Mouse (Mus musculus) splenic B cell, adult 2 months (primary cell): ENCODE data around the gene H2-Eb2.
A peak's percentile ranks its signal among the peaks of the same experiment; 100 is the strongest.
"Not testable (repeated sequence)": the region's sequence is repeated elsewhere in the genome, so short reads cannot be mapped to it uniquely, and the experiment has no call there.

ENCODE experiments used
- DNase-seq: peaks from one replicate; pipeline ENCODE4 v3.0.0-alpha.2; 2011; ENCODE audit warnings: low read depth, low spot score
- H3K27me3 ChIP-seq: 2 replicates; pipeline ENCODE4 v1.6.1; 2012; ENCODE audit warnings: mild to moderate bottlenecking, low read length, moderate library complexity, mixed read lengths; ENCODE audit not compliant: control insufficient read depth, poor library complexity, insufficient read depth, severe bottlenecking
- H3K36me3 ChIP-seq: 2 replicates; pipeline ENCODE4 v1.6.1; 2012; ENCODE audit warnings: mild to moderate bottlenecking, low read length, moderate library complexity, mixed read lengths; ENCODE audit not compliant: control insufficient read depth, poor library complexity, insufficient read depth, severe bottlenecking

The H2-Eb2 gene

DNA sequence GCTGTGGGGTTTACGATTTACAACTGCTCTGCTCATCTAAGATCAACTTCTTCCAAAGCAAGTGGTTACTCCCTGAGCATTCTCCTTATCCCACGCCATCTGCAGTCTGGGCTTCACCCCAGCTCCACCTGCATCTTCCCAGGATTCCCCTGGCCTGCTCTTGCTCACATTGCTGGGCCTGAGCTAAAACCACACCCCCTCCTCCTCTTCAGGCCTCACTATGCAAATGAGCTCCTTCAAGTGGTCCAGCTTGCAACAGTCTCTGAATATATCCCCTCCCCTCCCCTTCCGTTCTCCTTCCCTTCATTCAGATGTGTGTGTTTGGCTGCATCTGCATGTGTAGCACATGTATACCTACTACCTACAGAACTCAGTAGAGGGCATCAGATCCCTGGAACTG is 26.1 kb upstream of the H2-Eb2 start:
- peak; percentile 93 for DNase-seq
- Histone ChIP-seq H3K36me3 (no peaks in the 10 kb centered on the region), H3K27me3 (no peaks in the 10 kb centered on the region)

GRCm38 (mm10) chr17:34300071-34300470 is 25.4 kb upstream of the H2-Eb2 start:
- Histone ChIP-seq H3K27me3 (no peaks in the 10 kb centered on the region), H3K36me3 (no peaks in the 10 kb centered on the region)
- peak; percentile 47 for DNase-seq

DNA sequence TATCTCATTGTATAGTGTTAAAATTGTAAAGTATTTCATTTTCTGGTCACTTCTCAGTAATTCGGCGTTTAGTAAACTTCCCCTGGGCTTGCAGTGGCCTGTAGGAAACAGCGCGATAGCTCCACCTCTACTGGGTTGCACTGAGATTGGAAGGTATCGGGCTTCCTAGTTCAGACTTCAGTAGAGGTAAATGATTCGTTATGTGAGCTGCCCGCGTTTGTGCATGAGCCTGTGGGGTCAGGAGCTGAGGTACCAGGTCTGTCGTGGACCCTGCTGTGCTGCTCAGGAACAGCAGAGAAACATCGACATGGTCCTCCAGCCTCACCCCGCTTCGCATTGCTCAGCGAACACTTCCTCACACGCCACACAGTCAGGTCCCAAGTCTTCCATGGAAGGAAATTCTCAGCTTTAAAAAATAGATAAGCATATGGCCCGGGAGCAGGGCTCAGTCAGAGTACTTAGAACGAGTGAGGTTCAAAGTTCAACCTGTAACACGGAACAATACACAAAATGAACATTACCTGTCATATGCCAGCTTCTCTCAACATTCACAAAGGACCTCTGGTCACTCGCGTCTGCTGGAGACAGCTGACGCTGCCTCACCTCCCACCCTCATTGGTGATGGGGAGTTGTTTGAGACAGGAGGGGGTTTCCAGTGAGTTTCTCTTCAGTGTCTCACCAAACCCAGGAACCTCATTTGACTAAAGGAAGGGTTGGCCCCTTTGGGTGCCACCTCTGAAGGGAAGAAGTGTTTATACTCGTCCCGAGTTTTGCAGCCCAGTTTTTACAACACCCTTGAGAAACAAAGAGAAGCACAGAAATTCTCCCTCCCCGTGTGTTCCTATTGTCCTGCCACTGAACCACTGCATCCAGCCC is 24.5 kb upstream of the H2-Eb2 start:
- DNase-seq, result peak; percentile 98
- H3K27me3 ChIP-seq, result no peaks in the 10 kb centered on the region
- H3K36me3 ChIP-seq, result no peaks in the 10 kb centered on the region

DNA sequence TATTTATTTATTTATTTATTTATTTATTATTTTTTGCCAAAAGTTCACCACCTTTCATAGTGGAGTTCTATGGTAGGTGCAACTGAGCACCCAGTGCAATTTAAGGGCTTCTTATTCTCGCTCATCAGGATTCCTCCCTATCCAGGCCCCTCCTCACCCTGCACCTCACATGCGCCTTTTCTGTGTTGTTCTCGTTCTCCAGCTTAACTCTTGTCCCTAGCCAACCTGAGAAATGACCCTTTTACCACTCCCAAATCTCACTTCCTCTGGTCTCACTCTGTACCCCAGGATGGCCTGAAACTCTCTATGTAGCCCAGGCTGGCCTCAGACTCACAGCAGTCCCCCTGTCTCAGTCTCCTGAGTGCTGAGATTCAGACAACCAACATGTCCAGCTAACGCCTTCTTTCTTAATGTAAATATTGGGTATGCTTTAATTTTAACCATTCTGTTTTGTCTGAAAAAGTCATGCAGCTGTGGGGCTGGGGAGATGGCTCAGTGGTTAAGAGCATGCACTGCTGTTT is 23.7 kb upstream of the H2-Eb2 start:
- H3K36me3 ChIP-seq, result peaks cover 3% of the 10 kb centered on the region
- H3K27me3 ChIP-seq, result no peaks in the 10 kb centered on the region
- DNase-seq, result peak; percentile 61

DNA sequence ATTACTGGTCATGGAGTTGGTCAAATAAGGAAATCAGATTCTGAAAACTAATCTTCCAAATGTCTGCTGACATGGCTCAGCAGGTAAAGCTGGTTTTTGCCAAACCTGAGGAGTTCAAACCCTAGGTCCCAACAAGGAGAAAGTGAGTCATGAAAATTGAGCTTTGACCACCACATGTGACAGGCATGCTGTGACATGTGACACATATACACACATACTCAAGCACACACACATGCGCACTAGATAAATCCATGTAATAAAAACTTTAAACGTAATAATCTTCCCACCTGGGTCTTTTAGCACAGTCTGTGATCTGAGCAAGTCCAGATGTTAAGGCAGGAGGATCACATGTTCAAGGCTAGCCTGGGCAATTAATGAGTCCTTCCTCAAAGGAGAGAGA is 21.7 kb upstream of the H2-Eb2 start:
- DNase-seq, result peak; percentile 62
- Histone ChIP-seq H3K36me3 (peaks cover 19% of the 10 kb centered on the region), H3K27me3 (no peaks in the 10 kb centered on the region)

DNA sequence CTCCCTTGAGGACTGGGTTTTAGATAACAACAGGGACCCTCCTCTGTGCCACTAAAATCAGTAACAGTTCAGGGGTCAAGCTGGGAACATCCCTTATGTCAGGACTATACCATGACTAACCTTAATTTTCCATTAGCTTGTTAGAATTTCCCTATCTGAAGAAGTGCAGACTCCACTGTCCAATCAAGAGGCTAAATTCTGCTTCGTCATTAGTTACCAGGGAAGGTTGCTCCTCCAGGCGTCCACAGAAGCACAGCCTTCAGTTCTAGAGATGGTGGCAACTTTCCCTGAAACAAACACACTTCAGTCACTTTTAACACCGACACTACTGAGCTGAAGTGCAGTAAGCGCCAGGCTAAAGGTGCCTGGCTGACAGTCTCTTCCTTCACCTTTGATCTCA is 20.7 kb upstream of the H2-Eb2 start:
- Histone ChIP-seq H3K36me3 (peaks cover 27% of the 10 kb centered on the region), H3K27me3 (no peaks in the 10 kb centered on the region)
- DNase-seq, result peak; percentile 100

DNA sequence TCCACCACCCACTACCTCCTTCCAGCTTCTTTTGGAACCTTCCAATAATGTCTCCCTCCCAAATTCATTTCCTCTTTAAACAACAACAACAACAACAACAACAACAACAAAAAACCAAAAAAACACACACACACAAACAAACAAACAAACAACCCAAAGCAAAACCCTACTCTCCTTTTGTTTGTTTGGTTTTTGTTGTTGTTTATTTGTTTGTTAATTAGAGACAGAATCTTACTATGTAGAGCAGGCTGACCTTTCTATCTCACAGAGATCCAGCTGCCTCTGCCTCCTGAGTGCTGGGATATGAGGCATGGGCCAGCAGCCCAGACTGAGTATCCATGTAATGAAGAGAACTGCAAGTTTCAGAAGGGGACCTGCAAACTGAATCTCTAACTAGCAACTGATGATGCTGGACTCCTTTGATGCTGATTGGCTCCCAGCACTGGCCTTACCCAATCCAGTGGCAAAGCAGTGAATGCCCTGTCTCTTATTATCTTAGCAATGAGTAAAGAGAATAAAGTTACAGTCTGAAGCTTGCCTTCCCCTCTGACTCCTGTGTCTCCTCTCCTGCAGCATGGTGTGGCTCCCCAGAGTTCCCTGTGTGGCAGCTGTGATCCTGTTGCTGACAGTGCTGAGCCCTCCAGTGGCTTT is 20.0 kb upstream of the H2-Eb2 start, which contains the start of gene H2-Eb1:
Gene H2-Eb1, plus strand, starts transcription at position 488 of the 651 bp plus-strand sequence.
- DNase-seq, result peak; percentile 99
- H3K27me3 ChIP-seq, result no peaks in the 10 kb centered on the region
- peaks cover 31% of the 10 kb centered on the region for H3K36me3 ChIP-seq

DNA sequence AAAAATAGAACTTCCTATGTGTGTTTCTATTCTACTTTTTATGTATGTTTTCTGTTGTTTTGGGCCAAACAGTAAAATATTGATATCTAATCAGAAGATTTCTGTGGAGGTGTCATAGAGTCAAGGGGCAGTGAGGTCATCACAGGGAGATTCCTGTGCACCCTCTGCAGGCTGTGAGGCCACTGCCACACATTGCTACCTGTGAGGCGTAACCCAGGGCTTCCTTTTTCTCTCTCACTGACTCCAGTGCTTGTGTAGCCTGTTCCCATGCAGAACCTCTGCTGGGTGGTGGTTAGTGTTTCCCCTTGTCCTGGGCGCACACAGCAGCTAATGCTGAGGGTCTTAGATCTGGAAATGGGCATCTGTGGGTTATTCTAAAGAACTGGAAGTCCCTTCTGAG is 19.1 kb upstream of the H2-Eb2 start:
- Histone ChIP-seq H3K27me3 (no peaks in the 10 kb centered on the region), H3K36me3 (peaks cover 34% of the 10 kb centered on the region)
- peak; percentile 88 for DNase-seq

- H3K27me3 ChIP-seq, result no peaks in the 10 kb centered on the region
- peaks cover 38% of the 10 kb centered on the region for H3K36me3 ChIP-seq
- DNase-seq, result peak; percentile 69
These were observed 18.2 kb upstream of the H2-Eb2 start for GRCm38 (mm10) chr17:34307216-34307615.

GRCm38 (mm10) chr17:34308161-34308560 is 17.3 kb upstream of the H2-Eb2 start:
- Histone ChIP-seq H3K36me3 (peaks cover 47% of the 10 kb centered on the region), H3K27me3 (no peaks in the 10 kb centered on the region)
- peak; percentile 58 for DNase-seq

- Histone ChIP-seq H3K27me3 (no peaks in the 10 kb centered on the region), H3K36me3 (peaks cover 54% of the 10 kb centered on the region)
- DNase-seq, result peak; percentile 54
These were observed 16.2 kb upstream of the H2-Eb2 start for GRCm38 (mm10) chr17:34309225-34309624.

GRCm38 (mm10) chr17:34309683-34310385 is 15.6 kb upstream of the H2-Eb2 start:
- peak; percentile 68 for DNase-seq
- no peaks in the 10 kb centered on the region for H3K27me3 ChIP-seq
- peaks cover 58% of the 10 kb centered on the region for H3K36me3 ChIP-seq

DNA sequence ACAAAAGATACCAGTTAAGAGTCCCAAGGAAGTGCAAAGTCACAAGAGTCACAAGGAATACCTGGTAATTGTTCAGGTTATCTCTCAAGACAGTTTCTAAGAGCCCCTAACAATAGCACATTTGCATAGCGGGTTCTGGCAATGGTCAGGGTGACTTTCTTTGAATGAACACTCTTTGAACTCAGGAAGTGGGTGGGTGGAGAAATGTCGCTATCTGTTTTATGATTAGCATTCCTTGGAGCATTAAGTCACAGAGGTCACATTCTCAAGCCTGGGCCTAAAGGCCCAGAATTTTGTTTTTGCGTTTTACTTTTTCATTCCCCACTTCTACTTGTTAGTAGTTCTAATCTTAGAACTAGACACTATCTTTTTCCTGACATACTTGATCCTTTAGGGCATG is 14.9 kb upstream of the H2-Eb2 start:
- H3K27me3 ChIP-seq, DNase-seq: not testable (repeated sequence)
- H3K36me3 ChIP-seq, result peaks cover 65% of the 10 kb centered on the region

- Histone ChIP-seq H3K36me3 (peaks cover 63% of the 10 kb centered on the region), H3K27me3 (no peaks in the 10 kb centered on the region)
- DNase-seq, result peak; percentile 59
These were observed 13.3 kb upstream of the H2-Eb2 start for GRCm38 (mm10) chr17:34312185-34312584.
